ENCODE assay signal across 23 mouse cellular contexts in genomic region chr1:78696903-78697302, GRCm38 (mm10).
"Had no signal": no experiment of that assay in that cellular context is flagged by ENCODE, and none has a peak within 500 bp of the region (broad histone marks: within the 10 kb centered on the region; RNA-seq: fewer than 3 reads in every experiment).

No protein-coding gene starts in this region.

- H3K4me1 ChIP-seq: lung, embryonic 15.5 days; midbrain, embryonic 10.5 days; midbrain, embryonic 12.5 days; neural tube, embryonic 13.5 days; neural tube, embryonic 15.5 days; stomach, embryonic 15.5 days had no signal

- DNase-seq: liver, postnatal 0 days; lung, adult 2 months; lung, postnatal 14 days; lung, postnatal 4 days; midbrain, embryonic 14.5 days; retina, postnatal 1 day; right cerebral cortex, adult 18-20 months; right cerebral cortex, postnatal 25 days; right cerebral cortex, postnatal 4 days; spleen, adult 18-20 months; thymus, adult 2 months; thymus, postnatal 25 days; thymus, postnatal 4 days had no signal

- H3K27ac ChIP-seq: lung, embryonic 15.5 days; midbrain, embryonic 10.5 days; midbrain, embryonic 12.5 days; neural tube, embryonic 13.5 days; neural tube, embryonic 15.5 days; stomach, embryonic 15.5 days; stomach, postnatal 0 days had no signal

- H3K27me3 ChIP-seq: lung, embryonic 15.5 days; midbrain, embryonic 12.5 days; neural tube, embryonic 13.5 days; neural tube, embryonic 15.5 days; stomach, embryonic 15.5 days had no signal

- H3K9me3 ChIP-seq: lung, embryonic 15.5 days; midbrain, embryonic 10.5 days; midbrain, embryonic 12.5 days; neural tube, embryonic 13.5 days; neural tube, embryonic 15.5 days; stomach, embryonic 15.5 days had no signal

- H3K4me2 ChIP-seq: lung, embryonic 15.5 days; midbrain, embryonic 12.5 days; neural tube, embryonic 13.5 days; neural tube, embryonic 15.5 days; stomach, embryonic 15.5 days had no signal

- ATAC-seq: liver, postnatal 0 days; lung, postnatal 0 days; midbrain, embryonic 16.5 days had no signal

- H3K9ac ChIP-seq: liver, postnatal 0 days; lung, embryonic 15.5 days; midbrain, embryonic 12.5 days; neural tube, embryonic 13.5 days; neural tube, embryonic 15.5 days; stomach, embryonic 15.5 days had no signal

- H3K4me3 ChIP-seq: lung, embryonic 15.5 days; midbrain, embryonic 10.5 days; midbrain, embryonic 12.5 days; myocyte; neural tube, embryonic 13.5 days; neural tube, embryonic 15.5 days; stomach, embryonic 15.5 days had no signal
